Mouse (Mus musculus) urinary bladder, adult 18-20 months (tissue): ENCODE data around the gene 1700001J03Rik.
"Not testable (repeated sequence)": the region's sequence is repeated elsewhere in the genome, so short reads cannot be mapped to it uniquely, and the experiment has no call there.

Source experiments
- DNase-seq, 2 experiments: peaks; one replicate each; pipeline ENCODE4 v3.0.0; 2022; ENCODE audit warnings: low spot score in 2 of 2, mixed read lengths in 2 of 2

Gene 1700001J03Rik

DNA sequence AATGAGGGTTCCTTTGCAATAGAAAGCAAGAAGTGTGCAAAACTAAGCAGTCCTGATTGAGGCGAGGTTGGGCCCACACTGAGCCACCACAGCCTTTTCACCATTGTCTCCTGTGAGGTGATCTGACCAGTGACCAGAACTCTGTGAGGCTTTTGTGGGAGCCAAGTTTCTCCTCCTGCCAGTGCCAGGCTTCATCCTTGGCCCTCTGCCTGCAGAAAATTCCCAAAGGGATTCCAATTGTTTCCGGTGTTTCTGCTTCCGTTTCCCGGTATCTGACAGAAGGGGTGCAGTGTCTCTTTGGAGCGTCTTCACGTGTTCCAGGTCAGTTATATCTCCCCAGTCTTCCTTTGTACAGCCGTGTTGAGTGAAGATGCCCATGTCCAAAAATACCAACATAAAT lies 3.6 kb upstream of the 1700001J03Rik start:
- no peak for DNase-seq

- no peak for DNase-seq
Measured at GRCm38 (mm10) chr5:146188144-146188543, 3.0 kb upstream of the 1700001J03Rik start.

DNA sequence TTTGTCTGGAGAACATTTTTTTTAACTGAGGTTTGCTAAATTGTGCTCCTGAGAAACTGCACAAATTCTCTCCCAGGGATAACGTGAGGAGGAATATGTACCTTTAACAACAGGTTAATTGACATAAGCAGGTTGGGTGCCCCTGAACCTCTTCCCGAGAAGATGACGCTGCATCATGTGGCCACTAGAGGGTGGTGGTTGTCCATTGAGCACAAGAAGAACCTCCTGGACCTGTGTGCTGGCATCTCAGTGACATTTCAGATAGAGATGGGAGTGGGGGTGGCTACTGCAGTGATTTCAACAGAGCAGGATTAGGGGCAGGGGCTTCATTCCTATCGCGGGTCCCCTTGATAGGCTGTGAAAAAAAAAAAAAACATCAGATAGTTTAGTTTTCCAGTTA lies 2.3 kb upstream of the 1700001J03Rik start:
- DNase-seq, result peak; percentile 10 to 28

DNA sequence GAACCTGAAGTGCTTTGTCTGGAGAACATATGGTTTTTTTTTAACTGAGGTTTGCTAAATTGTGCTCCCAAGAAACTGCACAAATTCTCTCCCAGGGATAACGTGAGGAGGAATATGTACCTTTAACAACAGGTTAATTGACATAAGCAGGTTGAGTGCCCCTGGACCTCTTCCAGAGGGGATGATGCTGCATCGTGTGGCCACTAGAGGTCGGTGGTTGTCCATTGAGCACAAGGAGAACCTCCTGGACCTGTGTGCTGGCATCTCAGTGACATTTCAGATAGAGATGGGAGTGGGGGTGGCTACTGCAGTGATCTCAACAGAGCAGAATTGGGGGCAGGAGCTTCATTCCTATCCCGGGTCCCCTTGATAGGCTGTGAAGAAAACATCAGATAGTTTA lies 12.4 kb downstream of the 1700001J03Rik start:
- peak in 1 of 2 experiments; percentile 8 for DNase-seq

DNA sequence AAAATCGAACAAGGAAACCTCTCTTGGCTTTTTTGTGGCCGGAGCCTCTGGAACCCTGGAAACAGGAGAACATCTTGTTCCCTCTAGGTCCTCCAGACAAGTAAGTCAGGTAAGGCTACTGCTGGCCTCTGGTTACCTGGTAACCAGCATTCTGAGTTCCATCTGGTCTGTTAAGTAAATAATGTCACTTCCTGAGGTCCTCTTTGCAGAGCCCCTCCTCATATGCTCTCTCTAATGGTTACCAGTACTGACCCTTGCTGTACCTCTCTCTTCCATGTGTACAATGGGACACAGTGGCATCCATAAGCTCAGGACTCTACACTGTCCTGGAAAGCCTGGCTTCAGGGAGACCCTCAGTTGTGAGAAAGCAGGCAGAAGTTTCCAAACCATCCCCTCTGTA lies 14.5 kb downstream of the 1700001J03Rik start, which contains the start of gene Gm6309:
Gene Gm6309 (minus strand): TSS at position 101 of the 400 bp plus-strand sequence.
- DNase-seq, result not testable (repeated sequence)

GRCm38 (mm10) chr5:146160439-146160838 lies 24.7 kb downstream of the 1700001J03Rik start, which contains the start of gene Gm5565:
Gene Gm5565, minus strand, starts transcription at chr5:146160539.
- DNase-seq, result not testable (repeated sequence)

DNA sequence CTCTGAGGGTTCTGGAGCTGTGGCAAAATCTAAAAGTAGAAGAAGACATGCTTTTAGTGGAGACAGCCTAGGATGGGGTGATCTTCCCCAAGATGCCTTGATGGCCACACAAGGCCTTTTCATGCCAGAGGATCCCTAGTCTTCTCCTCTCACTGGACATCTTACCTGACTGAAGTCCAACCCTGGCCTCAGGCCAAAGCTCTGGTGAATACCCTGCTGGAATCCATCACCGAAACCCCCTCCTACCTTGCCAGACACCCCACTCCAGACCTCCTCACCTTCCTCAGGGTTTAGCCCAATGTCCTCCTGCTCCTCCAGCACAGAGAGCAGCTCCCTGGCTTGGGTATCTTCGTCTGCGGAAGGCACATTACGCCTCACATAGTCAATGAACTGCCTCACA lies 26.8 kb downstream of the 1700001J03Rik start:
- DNase-seq, result not testable (repeated sequence)

DNA sequence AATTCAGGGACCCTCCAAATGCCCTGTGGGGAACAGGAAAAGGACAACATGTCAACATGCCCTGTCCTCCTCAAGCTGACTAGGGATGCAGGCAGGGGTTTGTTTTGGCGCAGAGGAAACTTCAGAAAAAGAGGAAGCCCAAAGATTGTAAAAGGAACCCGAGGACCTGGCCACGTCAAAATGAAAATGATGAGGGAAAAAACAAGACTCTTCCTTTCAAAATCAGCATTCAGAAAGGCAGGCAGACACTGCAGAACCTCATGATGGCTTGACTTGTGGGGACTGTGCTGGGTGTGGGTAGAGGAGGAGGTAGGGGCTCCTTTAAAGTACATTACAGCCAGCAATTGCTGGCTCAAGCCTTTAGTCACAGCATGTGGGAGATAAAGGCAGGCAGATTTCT lies 34.6 kb downstream of the 1700001J03Rik start:
- DNase-seq, result no peak

DNA sequence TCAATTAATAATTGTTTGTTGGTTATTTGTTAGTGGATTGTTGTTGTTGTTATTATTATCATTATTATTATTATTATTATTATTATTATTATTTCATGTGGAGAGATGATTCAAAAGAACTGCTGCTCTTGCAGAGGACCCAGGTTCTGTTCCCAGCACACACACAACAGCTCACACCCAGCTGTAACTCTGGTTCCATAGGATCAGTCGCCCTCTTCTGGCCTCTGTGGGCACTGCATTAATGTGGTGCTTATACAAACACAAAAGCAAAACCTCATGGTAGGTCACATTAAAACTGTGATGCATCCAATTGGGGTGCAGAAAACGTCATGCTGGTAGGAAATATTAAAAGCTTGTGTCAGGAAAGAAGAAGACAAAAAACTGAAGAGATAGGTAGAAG lies 37.2 kb downstream of the 1700001J03Rik start:
- DNase-seq, result no peak
